Mouse (Mus musculus) small intestine, adult 2 months (tissue): ENCODE measurements at regions not wholly inside any gene's neighbourhood (a gene's known extent, or its start where the extent isn't known, plus 50 kb on each side); places are given as distances from the start of the nearest gene placed in this dataset.

Experiments
- CTCF ChIP-seq: fragments of 200-500 bp; IDR thresholded peaks from 2 replicates; pipeline ENCODE4 v1.5.1; 2012; ENCODE audit warnings: low read depth, mild to moderate bottlenecking, control low read depth, inconsistent platforms, low read length, moderate library complexity, mixed read lengths; ENCODE audit not compliant: insufficient replicate concordance, insufficient read length; ENCODE audit errors: extremely low read depth
- POLR2A ChIP-seq: fragments of 200-500 bp; IDR thresholded peaks from 2 replicates; pipeline ENCODE4 v1.6.1; 2012; ENCODE audit warnings: low read depth, mild to moderate bottlenecking, control low read depth, inconsistent platforms, low read length, moderate library complexity

DNA sequence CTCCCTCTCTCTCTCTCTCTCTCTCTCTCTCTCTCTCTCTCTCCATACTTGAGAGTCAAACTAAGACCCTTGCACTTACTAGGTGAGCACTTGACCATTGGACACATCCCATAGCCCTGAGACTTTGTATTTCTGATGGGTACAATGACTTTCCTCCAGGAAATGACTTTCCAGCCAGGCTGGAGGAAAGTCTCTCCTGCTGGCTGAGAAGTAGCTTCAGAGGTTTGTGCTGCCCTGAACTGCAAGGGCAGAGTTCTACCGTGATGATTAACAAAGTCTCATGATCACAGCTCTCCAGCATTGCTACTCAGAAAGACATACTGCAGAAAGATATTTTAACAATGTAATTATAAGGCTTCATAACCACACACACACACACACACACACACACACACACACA lies 98.2 kb upstream of the Pcdh8 start:
- TF ChIP-seq POLR2A (no peak), CTCF (no peak)
